Mouse (Mus musculus) telencephalon, adult 2 months (tissue): Measurements from ENCODE around the gene Helz.

Source experiments
- DNase-seq: peaks from one replicate; pipeline ENCODE4 v3.0.0-alpha.2; 2011; ENCODE audit warnings: low read depth, low spot score

Gene Helz

GRCm38 (mm10) chr11:107674006-107674405 is 126.3 kb downstream of the Helz start:
- no peak for DNase-seq

GRCm38 (mm10) chr11:107674601-107675000 is 126.9 kb downstream of the Helz start:
- DNase-seq = no peak

- no peak for DNase-seq
These were observed 127.5 kb downstream of the Helz start for GRCm38 (mm10) chr11:107675246-107675645.

GRCm38 (mm10) chr11:107676207-107676940 is 128.6 kb downstream of the Helz start:
- no peak for DNase-seq

GRCm38 (mm10) chr11:107682694-107683355 is 135.1 kb downstream of the Helz start:
- DNase-seq = no peak

GRCm38 (mm10) chr11:107683544-107684465 is 136.1 kb downstream of the Helz start:
- no peak for DNase-seq

- no peak for DNase-seq
These were observed 138.6 kb downstream of the Helz start for GRCm38 (mm10) chr11:107686290-107686689.

GRCm38 (mm10) chr11:107688480-107688879 is 140.8 kb downstream of the Helz start:
- no peak for DNase-seq

GRCm38 (mm10) chr11:107691569-107691968 is 143.8 kb downstream of the Helz start:
- no peak for DNase-seq

- no peak for DNase-seq
These were observed 145.6 kb downstream of the Helz start for GRCm38 (mm10) chr11:107693338-107693737.

- DNase-seq = no peak
These were observed 152.2 kb downstream of the Helz start for GRCm38 (mm10) chr11:107699967-107700366.

- DNase-seq = no peak
These were observed 155.8 kb downstream of the Helz start for GRCm38 (mm10) chr11:107703272-107704134.

- no peak for DNase-seq
These were observed 157.3 kb downstream of the Helz start for GRCm38 (mm10) chr11:107705060-107705459.

- DNase-seq = no peak
These were observed 157.8 kb downstream of the Helz start for GRCm38 (mm10) chr11:107705476-107706074.

- no peak for DNase-seq
These were observed 160.3 kb downstream of the Helz start for GRCm38 (mm10) chr11:107707897-107708610.

GRCm38 (mm10) chr11:107710379-107710778 is 162.6 kb downstream of the Helz start:
- DNase-seq = no peak

- no peak for DNase-seq
These were observed 166.6 kb downstream of the Helz start for GRCm38 (mm10) chr11:107714368-107714767.

- no peak for DNase-seq
These were observed 168.7 kb downstream of the Helz start, which contains the start of gene Cacng1 for GRCm38 (mm10) chr11:107716332-107716938. Cacng1 (minus strand) TSS chr11:107716522.

GRCm38 (mm10) chr11:107720264-107721021 is 172.7 kb downstream of the Helz start:
- no peak for DNase-seq
